Mouse (Mus musculus) olfactory bulb, adult 2 months (tissue): ENCODE measurements at regions not wholly inside any gene's neighbourhood (a gene's known extent, or its start where the extent isn't known, plus 50 kb on each side); places are given as distances from the start of the nearest gene placed in this dataset.

Experiments used
- CTCF ChIP-seq: fragments of 200-500 bp; IDR thresholded peaks from 2 replicates; pipeline ENCODE4 v1.5.1; 2012; ENCODE audit warnings: low read depth, mild to moderate bottlenecking, low read length, moderate library complexity; ENCODE audit not compliant: insufficient read depth
- POLR2A ChIP-seq: fragments of 200-500 bp; IDR thresholded peaks from 2 replicates; pipeline ENCODE4 v1.6.1; 2012; ENCODE audit warnings: mild to moderate bottlenecking, low read depth, low read length, moderate library complexity; ENCODE audit not compliant: insufficient read depth

DNA sequence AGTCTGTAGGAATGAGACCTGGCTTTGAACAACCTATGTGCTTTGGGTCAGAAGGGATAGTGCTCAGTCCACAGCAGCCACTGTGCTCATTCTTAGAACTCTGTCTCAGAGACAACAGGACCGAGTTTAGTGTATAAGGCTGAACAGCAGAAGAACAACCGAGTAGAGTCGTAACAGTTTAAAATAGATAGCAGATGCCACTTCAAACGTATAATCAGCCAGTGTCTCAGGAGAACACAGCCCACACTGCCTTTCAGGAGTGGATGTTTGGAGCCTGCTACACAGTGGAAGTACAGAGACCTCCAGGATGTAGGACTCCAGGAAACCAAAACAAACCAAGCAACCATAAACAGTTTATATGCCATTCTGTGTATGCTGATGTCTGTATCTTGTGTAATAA is 99.0 kb upstream of the Opcml start:
- TF ChIP-seq CTCF (no peak), POLR2A (no peak)
